Mouse (Mus musculus) bone marrow, adult 2 months (tissue): ENCODE measurements around the gene Fbln1. TPM values are rescaled to one million over a fixed set of nuclear protein-coding genes. Genes with fewer than 3 reads are reported as not detected.

ENCODE experiments used
- H3K27ac ChIP-seq: fragments of 200-500 bp; 2 replicates; pipeline ENCODE4 v1.5.1; 2012; ENCODE audit warnings: low read depth, mild to moderate bottlenecking, control low read depth, inconsistent platforms, low read length; ENCODE audit not compliant: control insufficient read depth, poor library complexity, insufficient read depth
- H3K4me1 ChIP-seq: fragments of 200-500 bp; 2 replicates; pipeline ENCODE4 v1.6.1; 2011; ENCODE audit warnings: low read length; ENCODE audit not compliant: control insufficient read depth, insufficient read depth
- H3K4me3 ChIP-seq: fragments of 200-500 bp; replicated peaks from 2 replicates; pipeline ENCODE3; 2011; ENCODE audit warnings: mild to moderate bottlenecking, low read depth, low read length, control low read depth; ENCODE audit not compliant: control insufficient read depth
- CTCF ChIP-seq: fragments of 200-500 bp; IDR thresholded peaks from 2 replicates; pipeline ENCODE4 v1.5.1; 2011; ENCODE audit warnings: low read length, control low read depth; ENCODE audit not compliant: control insufficient read depth, insufficient read depth
- POLR2A ChIP-seq: fragments of 200-500 bp; IDR thresholded peaks from 2 replicates; pipeline ENCODE4 v1.6.1; 2011; ENCODE audit warnings: low read depth, mild to moderate bottlenecking, control low read depth, low read length, borderline replicate concordance; ENCODE audit not compliant: control insufficient read depth
- WGBS: fragments of 180-500 bp; shearing (Covaris S2); methylation state at CpG from one replicate; pipeline ENCODE4 v1.1.7; 2018; 5-methylcytosine and 5-hydroxymethylcytosine counted together
- polyA plus RNA-seq: library from polyadenylated mRNA; stranded (reverse); fragments of >200 nt; gene quantifications from 2 replicates; pipeline ENCODE4 v1.2.4, GENCODE M21; 2011; ENCODE audit warnings: low replicate concordance; ENCODE audit not compliant: missing spikeins, insufficient read depth, insufficient read length

The Fbln1 gene
- polyA plus RNA-seq, 1 experiment: 2.0 TPM

GRCm38 (mm10) chr15:85225693-85226092 lies 19.9 kb downstream of the Fbln1 start:
- no peaks in the 10 kb centered on the region for H3K4me1 ChIP-seq
- TF ChIP-seq POLR2A (no peak), CTCF (no peak)
- H3K27ac ChIP-seq: no peak overlapping the region
- 90% methylated on average over 3 of the region's 3 CpGs for WGBS
- H3K4me3 ChIP-seq: no peak overlapping the region

DNA sequence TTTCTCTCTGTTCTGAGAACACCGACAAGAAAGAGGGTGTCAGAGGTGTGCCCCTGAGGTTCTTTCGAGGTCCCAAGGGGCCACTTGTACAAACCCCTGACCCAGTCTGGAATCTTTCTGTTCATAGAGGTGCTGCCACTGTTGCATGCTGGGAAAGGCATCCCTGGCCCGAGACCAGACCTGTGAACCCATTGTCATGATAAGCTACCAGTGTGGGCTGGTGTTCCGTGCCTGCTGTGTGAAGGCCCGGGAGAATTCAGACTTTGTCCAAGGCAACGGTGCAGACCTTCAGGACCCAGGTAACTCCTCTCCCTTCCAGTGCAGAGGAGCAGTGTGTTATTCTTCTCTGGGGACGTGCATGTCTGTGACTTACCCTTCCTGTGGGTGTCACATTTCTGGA lies 21.1 kb downstream of the Fbln1 start:
- WGBS: 76% methylated on average over 7 of the region's 7 CpGs
- Histone ChIP-seq H3K4me3 (no peak overlapping the region), H3K27ac (no peak overlapping the region), H3K4me1 (no peaks in the 10 kb centered on the region)
- no peak for TF ChIP-seq POLR2A

DNA sequence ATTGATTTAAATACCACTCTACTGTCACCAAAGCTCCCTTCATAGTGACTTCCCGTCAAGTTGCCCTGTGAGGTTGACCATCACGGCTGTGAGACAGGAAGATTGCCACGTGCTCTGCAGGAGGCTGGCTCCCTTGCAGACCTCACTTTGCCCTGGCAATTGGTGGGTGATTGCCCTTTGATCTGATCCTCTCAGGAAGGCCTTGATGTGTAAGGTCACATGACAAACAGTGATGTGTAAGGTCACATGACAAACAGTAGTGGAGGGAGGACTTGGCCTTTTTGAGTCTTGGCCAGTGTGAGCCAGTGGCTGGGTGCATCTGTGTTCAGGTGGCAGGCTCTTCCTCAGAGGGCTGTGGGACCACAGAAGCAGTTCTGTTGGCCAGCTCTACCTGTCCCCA lies 22.8 kb downstream of the Fbln1 start:
- Histone ChIP-seq H3K27ac (no peak overlapping the region), H3K4me1 (no peaks in the 10 kb centered on the region), H3K4me3 (no peak overlapping the region)
- WGBS: 75% methylated on average over 3 of the region's 3 CpGs
- TF ChIP-seq POLR2A: no peak
- no peak for TF ChIP-seq CTCF

DNA sequence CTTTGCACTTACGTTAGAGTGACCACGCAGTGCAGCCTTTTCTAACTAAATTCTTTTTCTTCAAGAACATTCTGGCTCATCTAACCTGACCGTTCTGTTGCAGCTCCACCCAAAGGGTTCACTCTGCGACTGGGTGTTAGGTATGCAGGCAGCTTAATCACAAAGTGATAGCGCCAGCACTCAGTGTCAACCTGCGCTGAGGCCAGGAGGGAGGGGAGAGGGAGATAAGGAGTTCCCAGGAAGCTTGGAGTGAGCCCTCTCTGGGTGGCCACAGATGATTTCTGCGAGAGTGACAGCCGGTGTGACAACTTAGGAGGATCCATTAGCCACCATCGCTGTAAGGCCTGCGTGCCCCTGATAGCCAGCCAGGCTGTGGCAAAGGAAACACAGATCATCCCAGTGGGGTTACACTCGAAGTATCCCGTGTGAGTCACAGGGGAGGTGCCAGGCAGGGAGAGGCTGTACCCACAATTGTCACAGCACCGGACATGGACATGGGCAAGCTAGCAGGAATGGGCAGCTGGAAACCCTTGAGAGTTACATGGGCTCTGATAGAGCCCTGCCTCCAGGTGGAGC lies 24.3 kb downstream of the Fbln1 start:
- 74% methylated on average over 13 of the region's 13 CpGs for WGBS

DNA sequence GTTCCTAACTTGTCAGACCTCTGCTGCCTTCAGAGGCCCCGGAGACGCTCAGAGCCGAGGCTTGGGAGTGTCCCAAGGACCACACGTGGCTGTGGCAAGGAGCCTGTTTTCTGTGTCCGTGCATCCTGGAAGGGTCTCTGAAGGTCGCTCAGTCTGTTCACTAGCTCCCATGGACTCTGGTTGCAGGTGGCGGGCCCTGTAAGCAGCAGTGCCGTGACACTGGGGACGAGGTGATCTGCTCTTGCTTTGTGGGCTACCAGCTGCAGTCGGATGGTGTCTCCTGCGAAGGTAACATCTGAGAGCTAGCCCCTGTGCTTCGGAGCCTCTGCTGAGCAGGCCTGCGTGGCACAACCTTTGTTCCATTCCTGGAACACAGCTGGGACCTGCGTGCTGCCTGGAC lies 24.9 kb downstream of the Fbln1 start:
- no peak overlapping the region for H3K27ac ChIP-seq
- TF ChIP-seq POLR2A: no peak
- 82% methylated on average over 14 of the region's 14 CpGs for WGBS

More for the DNA sequence above, 24.3 kb downstream of the Fbln1 start:
- TF ChIP-seq POLR2A (no peak), CTCF (no peak)
- Histone ChIP-seq H3K4me3 (no peak overlapping the region), H3K4me1 (no peaks in the 10 kb centered on the region), H3K27ac (no peak overlapping the region)

GRCm38 (mm10) chr15:85231443-85232255 lies 25.9 kb downstream of the Fbln1 start:
- Histone ChIP-seq H3K4me1 (no peaks in the 10 kb centered on the region), H3K27ac (peak overlapping the region; percentile 30; the same call in 1 of the 2 replicates), H3K4me3 (no peak overlapping the region)
- 66% methylated on average over 13 of the region's 13 CpGs for WGBS
- peak; percentile 79 for TF ChIP-seq CTCF
- TF ChIP-seq POLR2A: no peak

More for the DNA sequence above, 24.9 kb downstream of the Fbln1 start:
- no peaks in the 10 kb centered on the region for H3K4me1 ChIP-seq
- H3K4me3 ChIP-seq: no peak overlapping the region

GRCm38 (mm10) chr15:85232256-85232535 lies 26.4 kb downstream of the Fbln1 start:
- no peak overlapping the region for H3K27ac ChIP-seq
- 43% methylated on average over 4 of the region's 4 CpGs for WGBS
- no peak for TF ChIP-seq POLR2A
- no peak for TF ChIP-seq CTCF
- H3K4me1 ChIP-seq: no peaks in the 10 kb centered on the region
- H3K4me3 ChIP-seq: no peak overlapping the region

GRCm38 (mm10) chr15:85232543-85233250 lies 26.9 kb downstream of the Fbln1 start:
- peak overlapping the region; percentile 53 for H3K27ac ChIP-seq
- H3K4me1 ChIP-seq: no peaks in the 10 kb centered on the region
- 65% methylated on average over 25 of the region's 25 CpGs for WGBS
- no peak for TF ChIP-seq POLR2A
- no peak for TF ChIP-seq CTCF
- H3K4me3 ChIP-seq: no peak overlapping the region

DNA sequence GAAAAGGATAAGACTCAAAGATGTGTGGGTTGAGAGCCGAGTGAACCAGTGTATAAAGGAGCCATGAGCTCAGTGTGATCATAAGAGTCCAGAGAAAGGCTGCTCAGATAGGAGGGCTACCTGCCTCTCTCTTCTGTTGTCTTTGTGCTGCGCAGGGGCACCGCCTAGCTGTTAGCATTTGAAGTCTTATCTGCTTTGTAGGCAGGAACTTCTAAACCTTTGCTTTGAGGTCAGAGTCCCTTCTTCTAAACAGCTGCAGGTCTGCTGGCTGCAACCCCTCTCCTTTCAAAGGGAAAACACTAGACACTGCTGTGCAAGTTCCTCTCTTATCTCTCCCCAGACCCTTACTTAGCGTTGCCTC lies 27.5 kb downstream of the Fbln1 start:
- H3K27ac ChIP-seq: no peak overlapping the region
- 52% methylated on average over 4 of the region's 4 CpGs for WGBS
- no peaks in the 10 kb centered on the region for H3K4me1 ChIP-seq
- no peak for TF ChIP-seq POLR2A
- no peak for TF ChIP-seq CTCF
- no peak overlapping the region for H3K4me3 ChIP-seq
